Mouse (Mus musculus): ENCODE results near the gene Cdyl2.

GRCm38 (mm10) chr8:116635972-116636371 lies 96.8 kb downstream of the Cdyl2 start:
- TF ChIP-seq CTCF (IDR thresholded peaks at IDR 0.05; ENCODE audit: extremely low read depth, insufficient read depth, low read length): no peak
- TF ChIP-seq POLR2A (IDR thresholded peaks at IDR 0.05; ENCODE audit: extremely low read depth, insufficient read depth, low read length): no peak

Measured in cortical plate, adult 2 months (tissue).